Comparison of ENCODE assay signal across 8 mouse cellular contexts in genomic region chr8:118518030-118518741, GRCm38 (mm10).
A peak's percentile ranks its signal among the peaks of the same experiment; 100 is the strongest.
DNase-seq lines count a peak whose midpoint lies in the region; ATAC-seq lines count a peak whose summit lies in the region.

No protein-coding gene starts in this region.

- no peaks in the 10 kb centered on the region for H3K36me3 ChIP-seq in lung, embryonic 15.5 days
- H3K36me3 ChIP-seq in heart, embryonic 13.5 days = no peaks in the 10 kb centered on the region
- no peaks in the 10 kb centered on the region for H3K36me3 ChIP-seq in liver, embryonic 11.5 days (ENCODE audit: control insufficient read depth, insufficient read depth, low read length)
- no peaks in the 10 kb centered on the region for H3K36me3 ChIP-seq in liver, embryonic 12.5 days

- intact Hi-C loops in left cerebral cortex, postnatal 14 days (cut with DNase I) = no loop called here

- H3K27ac ChIP-seq in lung, embryonic 15.5 days = peak overlapping the region; percentile 48
- H3K27ac ChIP-seq in heart, embryonic 13.5 days (replicated peaks) = peak overlapping the region; percentile 60
- H3K27ac ChIP-seq in liver, embryonic 11.5 days (ENCODE audit: low read depth, low read length) = no peak overlapping the region
- no peak overlapping the region for H3K27ac ChIP-seq in liver, embryonic 12.5 days

- H3K4me1 ChIP-seq in lung, embryonic 15.5 days = peaks cover 10% of the 10 kb centered on the region
- peaks cover 26% of the 10 kb centered on the region for H3K4me1 ChIP-seq in heart, embryonic 13.5 days
- H3K4me1 ChIP-seq in liver, embryonic 11.5 days (replicated peaks; ENCODE audit: control insufficient read depth, insufficient read depth, low read length) = no peaks in the 10 kb centered on the region
- H3K4me1 ChIP-seq in liver, embryonic 12.5 days = no peaks in the 10 kb centered on the region

- no peak overlapping the region for H3K4me2 ChIP-seq in lung, embryonic 15.5 days
- peak overlapping the region; percentile 21 for H3K4me2 ChIP-seq in heart, embryonic 13.5 days
- no peak overlapping the region for H3K4me2 ChIP-seq in liver, embryonic 11.5 days
- no peak overlapping the region for H3K4me2 ChIP-seq in liver, embryonic 12.5 days

- 19% methylated on average over 13 of the region's 13 CpGs for WGBS in lung, embryonic 15.5 days
- 53% methylated on average over 13 of the region's 13 CpGs for WGBS in heart, embryonic 13.5 days
- WGBS in liver, embryonic 11.5 days = 69% methylated on average over 13 of the region's 13 CpGs
- 58% methylated on average over 13 of the region's 13 CpGs for WGBS in liver, embryonic 12.5 days (ENCODE audit: insufficient replicate concordance)

- H3K27me3 ChIP-seq in lung, embryonic 15.5 days = no peaks in the 10 kb centered on the region
- no peaks in the 10 kb centered on the region for H3K27me3 ChIP-seq in heart, embryonic 13.5 days (replicated peaks)
- no peaks in the 10 kb centered on the region for H3K27me3 ChIP-seq in liver, embryonic 11.5 days (replicated peaks; ENCODE audit: control insufficient read depth, insufficient read depth, low read length)
- no peaks in the 10 kb centered on the region for H3K27me3 ChIP-seq in liver, embryonic 12.5 days (replicated peaks)

- peak; percentile 46; the same call in 1 of the 2 replicates for ATAC-seq in lung, embryonic 15.5 days (ENCODE audit: borderline replicate concordance, extremely low read depth, low FRiP score, low TSS enrichment)
- no peak for ATAC-seq in heart, embryonic 13.5 days (ENCODE audit: extremely low read depth, insufficient number of reproducible peaks, low FRiP score, low TSS enrichment)
- ATAC-seq in liver, embryonic 11.5 days (replicated peaks; ENCODE audit: low FRiP score) = no peak
- no peak for ATAC-seq in CD4-positive, CD25-positive, alpha-beta regulatory T cell, adult 4 months
- ATAC-seq in liver, embryonic 12.5 days = no peak

- no peaks in the 10 kb centered on the region for H3K9me3 ChIP-seq in lung, embryonic 15.5 days
- no peaks in the 10 kb centered on the region for H3K9me3 ChIP-seq in heart, embryonic 13.5 days
- H3K9me3 ChIP-seq in liver, embryonic 11.5 days (ENCODE audit: control insufficient read depth, low read length) = no peaks in the 10 kb centered on the region
- H3K9me3 ChIP-seq in liver, embryonic 12.5 days (replicated peaks) = 0 out of 2 replicates have a peak, but pooled peaks cover 4% of the 10 kb centered on the region

- no peak overlapping the region for H3K9ac ChIP-seq in lung, embryonic 15.5 days
- no peak overlapping the region for H3K9ac ChIP-seq in heart, embryonic 13.5 days
- H3K9ac ChIP-seq in liver, embryonic 11.5 days (ENCODE audit: low read depth, low read length) = no peak overlapping the region
- no peak overlapping the region for H3K9ac ChIP-seq in liver, embryonic 12.5 days

- H3K4me3 ChIP-seq in lung, embryonic 15.5 days = no peak overlapping the region
- no peak overlapping the region for H3K4me3 ChIP-seq in heart, embryonic 13.5 days
- no peak overlapping the region for H3K4me3 ChIP-seq in liver, embryonic 11.5 days (ENCODE audit: low read depth, low read length)
- H3K4me3 ChIP-seq in liver, embryonic 12.5 days = no peak overlapping the region

- no peak for DNase-seq in lung, adult 18-20 months
- DNase-seq in cerebellum, postnatal 25 days = peak; percentile 52 to 66
- DNase-seq in left cerebral cortex, postnatal 14 days (ENCODE audit: low spot score in 2 of 2) = peak; percentile 46 to 55
- DNase-seq in liver, embryonic 11.5 days (ENCODE audit: low spot score) = no peak

Comparison
In these comparisons a context has a peak if more than half of its experiments do, and no peak if none do; other contexts are left out.
1. H3K27ac ChIP-seq: peak in lung, embryonic 15.5 days (single experiment) and heart, embryonic 13.5 days (single experiment); none in liver, embryonic 11.5 days (single experiment) and liver, embryonic 12.5 days (single experiment).
2. DNase-seq: peak in cerebellum, postnatal 25 days (2 of 2) and left cerebral cortex, postnatal 14 days (2 of 2); none in lung, adult 18-20 months (0 of 2) and liver, embryonic 11.5 days (single experiment).